Mouse (Mus musculus): ENCODE measurements around the gene Gm8890. TPM values are rescaled to one million over a fixed set of nuclear protein-coding genes. Genes with fewer than 3 reads are reported as not detected.

Gm8890 gene
- not detected in 2 replicates for polyA plus RNA-seq (2015; fragmentation: Nextera tagmentation; extraction: Ambion mirVana)

GRCm38 (mm10) chr5:11255733-11256132 is at the start of gene Gm8890:
Gene Gm8890, plus strand, starts transcription at chr5:11256033.

Other genes starting within 250 kb of the Gm8890 start
- 0.12 TPM in 1 of 2 replicates, not detected in the other for gene Gm8879, start 128.4 kb upstream of the Gm8890 start, polyA plus RNA-seq (2015; fragmentation: Nextera tagmentation; extraction: Ambion mirVana)
- not detected in 2 replicates for gene Gm5861, start 73.0 kb upstream of the Gm8890 start, polyA plus RNA-seq (2015; fragmentation: Nextera tagmentation; extraction: Ambion mirVana)
- gene Speer1, start 85.5 kb downstream of the Gm8890 start, polyA plus RNA-seq (2015; fragmentation: Nextera tagmentation; extraction: Ambion mirVana): not detected in 2 replicates
- 0.22 TPM in 1 of 2 replicates, not detected in the other for gene Gm8897, start 160.4 kb downstream of the Gm8890 start, polyA plus RNA-seq (2015; fragmentation: Nextera tagmentation; extraction: Ambion mirVana)
- gene Gm8906, start 246.7 kb downstream of the Gm8890 start, polyA plus RNA-seq (2015; fragmentation: Nextera tagmentation; extraction: Ambion mirVana): not detected in 2 replicates

Measured in spleen, postnatal 0 days (tissue).